Mouse (Mus musculus) thymus, postnatal 14 days (tissue): Measurements from ENCODE around the gene Olfr380.

ENCODE experiments used
- DNase-seq: peaks from one replicate; pipeline ENCODE4 v3.0.0; 2021

The Olfr380 gene

DNA sequence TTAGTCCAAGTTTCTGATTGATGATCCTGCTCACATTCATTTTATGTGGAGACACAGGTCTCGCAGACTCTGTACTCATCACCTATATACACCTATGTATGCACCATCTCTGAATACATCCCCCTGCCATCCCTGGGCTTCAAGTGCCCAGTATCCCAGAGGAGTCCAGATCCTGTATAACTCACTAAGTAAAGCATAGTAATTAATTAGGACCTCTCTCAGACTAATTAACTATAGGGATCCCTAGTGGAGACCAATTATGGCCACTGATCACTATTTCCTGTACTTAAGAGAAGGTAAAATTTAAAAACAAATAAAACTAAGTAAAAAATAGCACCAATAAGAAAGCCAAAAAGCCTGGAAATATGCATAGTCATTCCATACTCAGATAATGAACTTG is at the start of gene Olfr380:
Olfr380 (minus strand) TSS at position 101 of the 400 bp plus-strand sequence.
- DNase-seq = no peak

- DNase-seq = no peak
These were observed 34.2 kb upstream of the Olfr380 start, which contains the start of gene Olfr381 for GRCm38 (mm10) chr11:73491503-73491902. Olfr381 (minus strand) TSS chr11:73491603.

- no peak for DNase-seq
These were observed 28.9 kb downstream of the Olfr380 start, which contains the start of gene Olfr378 for GRCm38 (mm10) chr11:73428377-73428776. Olfr378 (minus strand) TSS chr11:73428477.
